Mouse (Mus musculus): ENCODE results near the gene Btbd8. TPM values are rescaled to one million over a fixed set of nuclear protein-coding genes. Genes with fewer than 3 reads are reported as not detected.

Btbd8 gene
- total RNA-seq, 2 experiments from 2014 or later: 4.4 to 4.5 TPM

DNA sequence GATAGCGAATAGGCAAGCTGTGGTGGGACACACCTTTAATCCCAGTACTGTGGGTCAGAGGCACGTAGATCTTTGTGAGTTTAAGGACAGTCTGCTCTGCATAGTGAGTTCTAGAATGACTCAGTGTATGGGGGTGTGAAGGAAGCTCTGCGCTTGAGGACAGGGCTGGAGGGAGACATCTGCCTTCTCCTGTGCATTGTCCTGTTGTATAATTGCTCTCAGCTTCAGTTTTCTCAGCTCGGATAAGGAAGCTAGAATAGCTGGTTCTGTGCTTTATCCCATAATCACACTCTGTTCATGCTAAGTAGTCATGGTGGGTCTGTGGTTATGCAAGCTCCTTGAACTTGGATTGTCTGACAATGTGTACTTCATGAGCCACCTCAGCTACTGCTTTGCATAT, 11.0 kb downstream of the Btbd8 start:
- DNase-seq: no peak
- intact Hi-C loops (cut with DNase I): no loop called here

DNA sequence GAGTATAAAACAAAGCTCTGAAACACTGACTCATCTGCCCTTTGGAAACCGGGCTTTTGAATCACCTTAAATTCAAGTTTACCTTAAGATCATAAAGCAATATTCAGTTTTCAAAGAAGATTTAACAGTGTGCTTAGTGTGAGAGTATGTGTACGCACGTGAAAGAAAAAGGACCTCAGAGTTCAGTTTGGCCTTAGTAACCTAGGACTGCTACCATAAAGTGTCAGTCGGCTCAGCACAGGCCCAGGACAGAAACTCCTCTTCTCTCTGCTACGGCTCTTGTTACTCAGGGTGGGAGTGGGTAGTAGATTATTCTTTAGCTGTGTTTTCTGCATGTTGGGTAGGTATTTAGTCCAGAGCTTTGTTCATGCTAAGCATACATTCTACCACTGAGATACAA, 11.8 kb downstream of the Btbd8 start:
- intact Hi-C loops (cut with DNase I): no loop called here
- no peak for DNase-seq

DNA sequence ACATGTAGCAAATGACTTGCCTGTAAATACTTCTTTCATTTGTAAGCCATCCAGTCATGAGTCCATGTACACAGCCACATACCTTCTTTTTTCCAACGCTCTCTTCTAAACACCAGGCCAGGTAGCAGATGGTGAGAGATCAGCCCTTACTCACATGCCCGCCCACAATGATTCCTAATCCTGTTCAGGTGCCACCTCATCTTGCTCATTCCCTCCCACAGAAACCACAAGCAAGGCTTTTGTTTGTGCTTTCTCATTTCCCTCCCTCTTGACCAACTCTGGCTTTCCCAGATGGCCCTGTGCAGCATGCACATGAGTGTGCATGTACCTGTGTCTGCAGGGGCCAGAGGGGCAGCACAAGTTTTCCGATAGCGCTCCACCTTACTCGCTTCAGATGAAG, 12.5 kb downstream of the Btbd8 start:
- intact Hi-C loops (cut with DNase I): no loop called here
- DNase-seq: no peak

DNA sequence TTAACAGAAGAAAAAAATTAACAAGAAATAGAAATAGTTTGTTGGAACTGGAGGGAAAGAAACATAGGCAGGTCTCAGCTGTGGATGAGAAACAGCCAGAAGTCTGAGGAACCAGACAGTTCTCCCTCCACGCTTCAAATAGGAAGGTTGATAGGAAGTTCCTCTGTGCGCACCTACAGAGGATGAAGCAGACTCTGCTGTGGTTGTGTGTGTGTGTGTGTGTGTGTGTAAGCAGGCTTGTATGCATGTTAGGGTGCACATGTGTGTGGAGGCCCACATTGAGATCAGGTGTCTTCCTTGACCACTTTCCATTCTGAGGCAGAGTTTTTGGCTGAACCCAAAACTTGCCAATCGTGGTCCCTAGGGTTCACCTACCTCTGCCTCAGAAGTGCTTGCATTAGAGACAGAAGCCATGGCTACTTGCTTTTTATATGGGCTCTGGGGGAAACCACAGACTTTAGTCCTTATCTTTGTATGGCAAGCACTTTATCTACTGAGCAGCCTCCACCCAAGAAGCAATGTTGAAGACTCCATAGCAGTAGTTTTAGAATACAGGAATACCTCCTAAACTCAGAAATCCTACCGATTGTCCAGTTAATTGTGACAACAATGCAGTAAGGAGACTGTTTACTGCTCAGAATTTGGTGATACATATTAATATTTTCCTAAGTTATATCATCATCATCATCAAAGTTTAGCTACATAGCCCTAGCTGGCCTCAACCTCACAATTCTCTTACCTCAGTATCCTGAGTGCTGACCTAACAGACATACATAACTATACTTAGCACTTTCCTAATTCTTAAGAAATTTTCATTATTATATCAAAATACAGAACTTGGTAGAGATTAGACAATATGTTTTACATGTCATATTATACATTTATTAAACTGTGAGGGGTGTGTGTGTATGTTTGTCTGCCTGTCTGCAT, 24.6 kb downstream of the Btbd8 start:
- DNase-seq: no peak
- intact Hi-C loops (cut with DNase I): no loop called here

DNA sequence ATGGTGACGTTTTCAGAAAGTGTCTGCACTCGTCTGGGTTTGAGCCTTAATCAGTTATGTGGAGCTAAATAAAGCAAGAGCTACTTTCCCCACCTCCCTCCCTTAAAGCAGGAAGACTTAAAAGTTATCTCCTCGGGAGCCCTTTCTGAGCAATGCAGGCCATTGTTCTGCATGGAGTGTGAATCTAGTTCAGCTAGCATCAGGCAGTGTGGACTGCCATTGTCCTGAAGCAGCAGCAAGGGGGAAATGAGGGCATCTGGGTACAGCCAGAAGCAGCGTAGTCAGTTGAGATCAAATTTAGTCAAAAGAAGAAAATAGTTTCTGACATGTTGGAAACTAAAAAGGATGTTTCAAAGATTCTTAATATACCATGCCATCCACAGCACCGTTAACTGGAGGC, 28.7 kb downstream of the Btbd8 start:
- no peak for DNase-seq
- intact Hi-C loops (cut with DNase I): no loop called here

DNA sequence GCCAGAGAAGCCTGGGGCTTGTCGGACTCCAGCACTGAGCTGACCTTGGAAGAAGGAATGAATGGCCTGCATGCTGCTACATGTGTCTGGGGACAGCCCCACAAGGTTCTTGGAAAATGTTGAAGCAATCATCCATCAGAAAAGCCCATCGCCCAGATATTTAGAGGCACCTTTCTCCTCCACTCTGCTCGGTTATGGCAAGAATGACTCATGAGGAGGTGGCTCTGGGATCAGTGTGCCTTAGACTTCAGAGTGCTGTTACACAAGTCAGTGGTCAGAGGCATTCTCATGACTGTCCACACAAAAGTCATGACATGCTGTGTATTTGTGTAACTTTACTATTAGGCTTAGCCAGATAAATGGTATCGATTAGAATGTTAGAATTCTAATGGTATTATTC, 29.3 kb downstream of the Btbd8 start:
- DNase-seq: no peak
- intact Hi-C loops (cut with DNase I): no loop called here

DNA sequence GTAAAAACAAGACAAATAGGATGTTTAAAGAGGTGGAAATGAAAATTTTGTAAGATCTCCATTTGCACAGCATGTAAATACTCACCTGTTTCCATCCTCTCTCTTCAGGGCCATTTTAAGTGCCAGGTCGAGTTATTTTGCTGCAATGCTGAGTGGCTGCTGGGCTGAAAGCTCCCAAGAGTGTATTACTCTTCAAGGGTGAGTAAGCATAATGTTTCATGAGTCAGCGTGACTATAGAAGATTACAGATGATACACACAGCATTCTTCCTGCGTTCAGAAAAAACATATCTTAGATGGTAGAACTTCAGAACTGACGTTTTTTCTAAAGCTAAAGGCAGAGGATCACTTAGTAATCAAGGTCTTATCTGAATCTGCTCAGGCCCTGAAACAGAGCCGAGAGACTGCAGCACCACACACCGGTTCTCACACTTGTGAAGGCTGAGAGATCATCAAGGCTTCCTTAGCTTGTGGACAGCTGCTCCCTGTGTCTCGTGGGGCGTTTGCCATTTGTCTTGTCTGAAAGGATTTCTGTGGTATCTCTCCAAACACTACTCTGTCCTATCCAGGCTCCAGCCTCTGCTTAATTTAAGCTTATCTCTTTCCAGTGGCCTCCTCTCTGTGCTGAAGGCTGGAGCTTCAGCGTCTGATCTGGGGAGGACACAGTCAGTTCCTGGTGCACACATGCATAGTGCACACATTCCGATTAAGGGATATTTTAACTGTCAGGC, 33.0 kb downstream of the Btbd8 start:
- intact Hi-C loops (cut with DNase I): no loop called here
- no peak for DNase-seq

DNA sequence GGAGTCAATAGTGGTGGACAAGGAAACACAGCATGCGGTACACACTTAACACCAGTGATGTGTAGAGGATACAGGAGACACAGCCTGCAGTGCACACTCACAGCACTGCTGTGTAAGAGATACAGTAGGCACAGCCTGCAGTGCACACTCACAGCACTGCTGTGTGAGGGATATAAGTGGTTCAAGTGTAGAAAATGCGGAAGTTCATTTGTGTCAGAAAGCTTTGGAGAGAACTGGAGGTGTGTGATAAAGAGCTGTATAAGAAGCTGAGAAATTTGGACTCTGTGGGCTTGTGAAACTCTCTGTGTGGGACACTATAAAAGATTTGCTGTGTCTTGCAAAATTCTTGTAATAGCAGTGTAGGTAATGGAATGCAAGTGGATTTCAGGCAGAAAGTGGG, 42.4 kb downstream of the Btbd8 start:
- DNase-seq: no peak
- intact Hi-C loops (cut with DNase I): no loop called here

DNA sequence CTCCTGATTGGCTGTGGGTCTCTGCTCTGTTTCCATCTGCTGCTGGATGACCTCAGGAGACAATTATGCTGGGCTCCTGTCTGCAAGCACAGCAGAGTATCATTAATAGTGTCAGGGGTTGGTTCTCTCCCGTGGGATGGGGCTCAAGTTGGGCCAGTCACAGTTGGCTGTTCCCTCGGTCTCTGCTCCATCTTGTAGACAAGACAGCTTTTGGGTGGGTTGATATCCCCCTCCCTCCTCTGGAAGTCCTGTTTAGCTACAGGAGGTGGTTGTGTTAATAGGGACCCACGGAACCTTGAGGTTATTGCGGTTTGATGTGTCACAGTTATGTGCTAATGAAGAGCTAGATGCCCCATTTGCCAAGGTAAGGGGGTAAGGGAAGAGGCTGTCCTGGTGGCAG, 51.2 kb downstream of the Btbd8 start:
- intact Hi-C loops (cut with DNase I): no loop called here
- no peak for DNase-seq

DNA sequence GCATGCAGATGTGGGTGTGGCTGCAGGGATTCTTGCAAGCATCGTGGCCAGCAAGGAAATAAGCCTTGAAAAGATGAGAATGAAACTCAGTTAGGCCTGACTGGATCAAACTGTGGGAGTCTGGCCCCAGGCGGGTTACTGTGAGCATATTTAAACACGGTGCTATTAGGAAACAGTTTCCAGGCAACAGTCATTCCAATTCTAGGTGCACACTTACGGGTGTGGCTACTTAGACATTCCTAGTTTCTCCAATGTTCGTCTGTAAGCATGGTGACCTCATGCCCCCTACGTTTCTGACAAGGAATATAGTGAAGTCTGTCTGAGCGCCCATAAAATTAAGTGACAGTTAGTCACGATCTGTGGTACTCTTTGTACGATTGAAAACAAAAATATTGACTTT, 53.2 kb downstream of the Btbd8 start:
- intact Hi-C loops (cut with DNase I): no loop called here
- DNase-seq: no peak

DNA sequence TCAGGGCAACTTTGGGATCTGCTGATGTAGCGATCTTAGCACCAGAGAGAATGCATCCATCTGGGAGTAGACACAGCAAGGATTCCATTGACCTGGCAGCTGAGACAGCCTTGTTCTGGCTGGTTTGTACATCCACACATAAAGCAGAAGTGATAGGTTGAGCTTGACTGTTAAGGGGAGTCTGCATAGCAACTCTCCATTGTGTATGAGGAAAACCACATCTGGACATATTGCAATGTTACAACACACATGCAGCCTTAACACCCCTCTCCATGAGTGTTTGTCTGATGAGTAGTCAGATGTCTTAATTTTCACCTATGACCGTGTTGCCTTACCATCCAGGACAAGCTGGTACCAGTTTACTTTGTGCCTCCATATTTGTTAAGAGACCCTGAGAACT, 54.7 kb downstream of the Btbd8 start:
- intact Hi-C loops (cut with DNase I): no loop called here
- no peak for DNase-seq

DNA sequence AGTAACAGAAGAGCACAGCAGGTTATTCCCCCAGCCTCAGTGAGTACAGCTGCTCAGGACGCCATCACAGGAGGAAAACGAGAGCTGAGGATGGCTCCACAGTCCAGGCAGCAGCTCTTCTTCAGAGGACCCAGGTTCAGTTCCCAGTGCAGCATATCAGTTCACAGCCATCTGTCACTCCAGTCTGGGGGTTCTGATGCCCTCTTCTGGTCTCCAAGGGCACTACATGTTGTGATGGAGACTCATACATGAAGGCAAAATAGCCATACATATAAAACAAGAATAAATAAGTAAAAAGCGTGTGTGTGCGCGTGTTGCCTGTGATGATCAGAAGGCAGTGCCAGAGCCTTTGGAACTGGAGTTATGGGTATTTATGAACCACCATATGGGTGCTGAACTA, 57.0 kb downstream of the Btbd8 start:
- no peak for DNase-seq
- intact Hi-C loops (cut with DNase I): no loop called here

DNA sequence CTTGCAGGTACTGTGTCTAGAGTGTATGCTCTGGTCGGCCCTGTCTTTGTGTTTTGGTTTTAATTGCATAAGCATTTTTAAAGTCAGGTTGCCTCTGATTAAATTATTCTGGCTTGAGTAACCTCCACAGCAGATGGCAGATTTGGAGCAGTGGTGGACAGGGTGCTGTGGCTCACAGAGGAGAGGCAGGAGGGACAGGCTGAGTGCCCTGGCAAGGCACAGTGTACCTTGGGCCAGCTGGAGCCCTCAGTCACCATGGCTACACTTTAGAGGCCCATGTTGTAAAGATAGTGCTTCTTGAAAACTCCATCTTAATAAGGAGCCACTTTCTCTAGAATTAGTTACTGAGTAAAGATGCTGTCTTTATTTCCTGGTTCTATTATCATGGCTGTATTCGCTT, 58.2 kb downstream of the Btbd8 start:
- DNase-seq: no peak
- intact Hi-C loops (cut with DNase I): no loop called here

DNA sequence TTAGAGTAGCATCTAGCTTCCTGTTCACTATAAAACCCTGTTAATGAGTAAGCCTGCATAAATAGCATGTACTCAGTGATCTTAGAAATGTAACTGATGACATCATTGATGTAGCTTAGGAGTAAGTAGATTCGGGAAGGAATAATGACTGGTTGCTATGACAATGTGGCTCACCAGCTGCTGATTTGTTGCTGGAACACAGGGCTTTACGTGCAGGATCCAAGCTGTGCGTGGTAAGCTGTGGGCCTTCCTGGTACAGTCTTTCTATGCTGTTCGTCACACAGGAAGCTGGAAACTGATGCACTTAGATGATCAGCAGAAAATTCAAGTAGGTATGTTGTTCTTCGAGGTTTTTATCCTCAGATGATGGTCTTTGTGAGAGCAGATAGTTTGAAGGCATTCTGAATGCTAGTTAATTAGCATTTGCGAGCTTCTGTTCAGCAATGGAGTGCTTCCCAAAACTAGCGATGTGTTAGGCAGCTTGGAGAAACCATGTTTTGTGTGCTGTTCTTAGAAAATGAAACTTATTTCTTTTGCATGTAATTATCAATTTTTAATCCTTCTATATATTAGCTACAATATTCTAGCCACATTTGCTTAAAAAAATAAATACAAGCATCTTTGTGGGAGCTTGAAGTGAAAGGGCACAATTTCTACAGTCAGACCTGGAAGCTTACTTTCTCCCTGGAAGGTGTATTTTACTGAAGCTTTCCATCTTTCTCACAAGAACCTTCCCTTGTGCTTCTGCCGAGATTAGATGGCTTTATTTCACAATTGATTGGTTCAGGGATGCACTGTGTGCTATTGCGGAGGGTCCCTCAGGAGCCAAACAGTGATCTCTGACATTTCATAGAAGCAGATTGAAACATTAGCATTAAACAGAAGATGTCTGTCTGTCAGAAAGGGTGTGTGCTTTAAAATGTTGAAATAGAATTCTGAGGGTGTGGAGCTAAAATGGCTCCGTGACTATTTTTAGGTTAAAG, 60.0 kb downstream of the Btbd8 start:
- intact Hi-C loops (cut with DNase I): no loop called here
- DNase-seq: no peak

DNA sequence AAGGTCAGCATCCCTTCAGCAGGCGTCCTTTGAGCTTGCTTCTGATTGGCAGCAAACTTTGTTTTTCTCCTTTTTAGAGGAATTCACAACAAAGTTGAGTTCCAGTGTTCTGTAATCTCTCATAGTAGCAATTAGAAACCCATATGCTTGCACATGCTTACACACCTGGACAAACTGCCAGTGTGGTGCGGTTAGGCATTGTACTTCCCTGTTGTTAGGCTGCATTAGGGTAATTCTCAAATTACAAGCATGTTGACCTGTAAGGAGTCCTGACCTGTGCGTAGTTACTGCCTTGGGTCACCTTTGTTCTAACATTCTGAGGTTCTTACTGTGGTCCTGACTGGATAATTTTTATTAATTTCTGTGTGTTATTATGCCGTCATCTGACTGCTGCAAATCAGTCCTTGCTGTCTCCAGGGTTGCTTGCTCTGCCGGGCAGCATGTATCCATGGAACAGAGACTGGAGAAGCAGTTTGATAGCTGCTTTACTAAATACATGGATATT, 61.1 kb downstream of the Btbd8 start:
- intact Hi-C loops (cut with DNase I): no loop called here
- no peak for DNase-seq

DNA sequence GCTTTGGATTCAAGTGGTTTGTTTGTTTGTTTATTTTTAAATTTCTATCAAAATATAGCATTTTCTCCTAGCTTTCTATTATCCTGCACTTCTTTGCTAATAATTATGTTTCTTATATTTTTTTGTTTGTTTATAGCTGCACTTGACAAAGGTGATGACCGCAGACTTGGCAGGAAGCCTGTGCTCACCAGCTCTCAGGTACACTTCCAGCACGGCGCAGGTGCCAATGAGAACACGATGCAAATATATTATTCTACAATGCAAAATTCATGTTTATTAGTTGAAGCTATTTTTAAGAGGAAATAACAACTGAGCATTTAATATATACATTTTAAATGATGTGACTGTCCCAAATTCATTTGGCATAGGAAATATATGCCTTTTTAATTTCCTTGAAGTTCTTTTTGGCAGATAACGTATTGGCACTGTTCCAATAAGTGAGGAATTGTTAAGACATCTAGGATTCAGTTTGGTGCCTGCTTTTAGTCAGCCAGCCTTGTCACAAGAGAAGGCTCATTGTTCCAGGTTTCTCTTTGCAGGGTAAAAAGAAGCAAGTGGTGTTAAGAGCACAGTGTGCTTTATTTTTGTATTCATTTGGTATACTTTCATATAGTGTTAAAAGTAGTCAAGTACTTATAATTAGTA, 62.2 kb downstream of the Btbd8 start:
- intact Hi-C loops (cut with DNase I): no loop called here
- DNase-seq: no peak

DNA sequence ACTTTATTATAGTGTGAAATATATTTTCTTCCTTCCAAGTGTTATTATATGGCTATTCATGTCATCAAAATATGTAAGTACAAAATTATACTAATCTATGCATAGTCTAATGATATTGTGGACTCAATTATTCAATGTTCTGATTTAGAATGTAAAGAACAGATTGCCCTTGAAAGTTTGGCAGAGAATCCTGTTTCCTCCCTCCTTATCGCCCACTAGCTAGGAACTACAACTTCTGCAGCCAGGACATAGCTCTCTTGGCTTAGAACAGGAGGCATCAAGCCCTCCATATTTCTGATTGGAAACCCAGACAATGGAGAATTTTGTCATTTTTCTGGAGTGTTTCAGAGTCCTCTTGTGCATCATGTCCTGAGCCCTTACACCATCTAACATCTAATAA, 62.9 kb downstream of the Btbd8 start:
- intact Hi-C loops (cut with DNase I): no loop called here
- no peak for DNase-seq

DNA sequence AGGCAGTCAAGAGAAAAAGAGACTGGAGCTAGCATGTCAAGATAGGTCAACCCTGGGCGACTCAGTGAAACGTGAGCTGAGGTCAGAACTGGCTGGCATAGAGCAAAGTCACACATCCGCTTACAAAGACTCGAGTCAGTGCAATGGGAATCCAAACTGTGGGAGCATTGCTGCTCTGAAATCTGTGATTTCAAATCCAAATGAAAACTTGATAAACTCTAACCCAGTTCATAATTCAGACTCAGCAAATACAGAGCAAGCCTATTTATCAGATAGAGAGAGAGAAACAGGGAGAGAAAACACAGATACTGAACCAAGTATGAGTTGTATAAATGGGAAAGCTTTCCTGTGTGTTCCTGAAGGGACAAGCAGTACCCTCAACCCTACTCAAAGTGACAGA, 69.5 kb downstream of the Btbd8 start, which contains the start of gene Gm42669:
TSS of gene Gm42669 (plus strand) at position 301 of the 400 bp plus-strand sequence.
- intact Hi-C loops (cut with DNase I): no loop called here
- no peak for DNase-seq

DNA sequence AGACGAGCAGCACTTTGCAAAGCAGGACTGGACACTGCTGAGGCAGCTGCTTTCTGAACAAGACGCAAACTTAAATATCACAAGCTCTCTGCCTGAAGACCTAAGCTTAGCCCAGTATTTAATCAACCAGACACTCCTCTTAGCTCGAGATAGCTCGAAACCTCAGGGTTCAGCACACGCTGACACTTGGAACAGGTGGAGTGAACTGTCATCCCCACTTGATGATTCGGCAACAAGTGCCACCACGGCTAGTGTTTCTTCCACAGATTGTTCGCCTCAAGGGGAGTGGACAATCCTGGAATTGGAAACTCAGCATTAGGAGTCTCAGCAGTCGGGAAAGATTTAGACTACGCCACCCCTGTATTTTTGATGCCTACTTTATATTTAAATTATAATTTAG, 72.7 kb downstream of the Btbd8 start:
- DNase-seq: no peak
- intact Hi-C loops (cut with DNase I): loop anchor here (5.0 kb wide), 1 partner anchor 163 kb away; no protein-coding TSS in a partner anchor

DNA sequence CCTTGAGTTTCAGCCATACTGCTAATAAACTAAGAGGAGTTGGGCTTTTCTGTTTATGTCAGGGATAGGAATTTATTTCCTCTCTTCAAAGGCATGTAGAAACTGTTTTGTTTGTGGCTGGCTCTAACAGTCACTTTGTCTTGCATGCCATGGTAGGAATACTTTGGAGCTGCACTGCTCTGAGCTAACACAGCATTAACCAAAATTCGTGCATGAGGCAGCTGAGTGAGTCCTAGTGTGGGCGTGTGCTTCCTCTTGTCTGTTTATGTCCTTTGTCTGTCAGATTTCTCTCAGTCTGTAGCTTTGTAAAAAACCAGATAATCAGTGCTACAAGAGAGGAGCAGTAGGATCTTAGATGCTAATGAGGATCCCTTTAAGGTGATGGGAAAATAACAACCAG, 73.5 kb downstream of the Btbd8 start:
- intact Hi-C loops (cut with DNase I): loop anchor here (5.0 kb wide), 1 partner anchor 164 kb away; no protein-coding TSS in a partner anchor
- DNase-seq: no peak

Measured in heart, postnatal 14 days (tissue).